Mouse (Mus musculus) erythroblast, embryonic 14.5 days (primary cell): ENCODE results near the gene Tmeff1.

Experiments used
- GATA1 ChIP-seq: IDR thresholded peaks from 2 replicates; pipeline ENCODE4 v1.6.1; 2012; ENCODE audit warnings: low read length, inconsistent platforms, mixed read lengths
- TAL1 ChIP-seq: IDR thresholded peaks from 3 replicates; pipeline ENCODE4 v1.6.1; 2012; ENCODE audit warnings: low read length, inconsistent platforms, mixed read lengths

- TF ChIP-seq TAL1 (no peak), GATA1 (no peak)
Measured at GRCm38 (mm10) chr4:48554132-48554531, 30.8 kb upstream of the Tmeff1 start.
